Comparison of ENCODE assay signal across 22 mouse cellular contexts in the genomic region with DNA sequence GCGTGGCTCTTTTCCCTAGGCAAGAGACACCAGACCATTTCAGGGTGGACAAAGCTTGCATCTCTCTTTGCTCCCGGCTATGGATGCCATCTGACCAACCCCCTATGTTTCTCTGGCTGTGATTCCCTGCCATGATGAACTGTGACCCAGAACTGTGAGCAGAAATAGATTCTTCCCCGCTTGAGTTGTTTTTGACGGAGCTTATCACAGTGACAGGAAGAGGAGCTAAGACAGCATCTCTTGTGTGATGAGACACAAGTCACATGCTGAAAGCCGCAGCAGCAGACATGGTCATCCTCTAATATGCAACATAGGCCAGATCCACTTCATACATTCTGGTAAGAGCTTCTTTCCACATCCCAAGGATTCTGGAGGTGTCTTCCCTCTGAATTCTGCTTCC.
A peak's percentile ranks its signal among the peaks of the same experiment; 100 is the strongest.
DNase-seq lines count a peak whose midpoint lies in the region; ATAC-seq and TF ChIP-seq lines count a peak whose summit lies in the region.
"Had no signal": no experiment of that assay in that cellular context is flagged by ENCODE, and none has a peak within 500 bp of the region (broad histone marks: within the 10 kb centered on the region; RNA-seq: fewer than 3 reads in every experiment).

No protein-coding gene starts in this region.

- no peak overlapping the region for H3K4me2 ChIP-seq in heart, embryonic 12.5 days
- H3K4me2 ChIP-seq in lung, embryonic 15.5 days, result no peak overlapping the region
- no peak overlapping the region for H3K4me2 ChIP-seq in lung, postnatal 0 days (replicated peaks; ENCODE audit: low read depth, low read length)
- H3K4me2 ChIP-seq: embryonic facial prominence, embryonic 13.5 days; embryonic facial prominence, embryonic 15.5 days; forebrain, embryonic 12.5 days had no signal

- H3K27me3 ChIP-seq in heart, embryonic 10.5 days (ENCODE audit: insufficient read depth, poor library complexity, severe bottlenecking), result no peaks in the 10 kb centered on the region
- no peaks in the 10 kb centered on the region for H3K27me3 ChIP-seq in heart, embryonic 12.5 days (replicated peaks)
- H3K27me3 ChIP-seq in lung, embryonic 15.5 days, result no peaks in the 10 kb centered on the region
- H3K27me3 ChIP-seq in lung, postnatal 0 days (replicated peaks; ENCODE audit: insufficient read depth, low read length), result no peaks in the 10 kb centered on the region
- H3K27me3 ChIP-seq: embryonic facial prominence, embryonic 13.5 days; embryonic facial prominence, embryonic 15.5 days had no signal

- H3K9me3 ChIP-seq in heart, embryonic 10.5 days, result no peaks in the 10 kb centered on the region
- no peaks in the 10 kb centered on the region for H3K9me3 ChIP-seq in heart, embryonic 12.5 days (replicated peaks)
- H3K9me3 ChIP-seq in lung, embryonic 15.5 days, result no peaks in the 10 kb centered on the region
- no peaks in the 10 kb centered on the region for H3K9me3 ChIP-seq in lung, postnatal 0 days (ENCODE audit: low read length)
- H3K9me3 ChIP-seq: embryonic facial prominence, embryonic 13.5 days; embryonic facial prominence, embryonic 15.5 days; forebrain, embryonic 10.5 days; forebrain, embryonic 12.5 days had no signal

- ATAC-seq in heart, embryonic 12.5 days (ENCODE audit: insufficient number of reproducible peaks, low FRiP score), result no peak
- ATAC-seq in lung, embryonic 15.5 days (ENCODE audit: borderline replicate concordance, extremely low read depth, low FRiP score, low TSS enrichment), result peak; percentile 87
- ATAC-seq in lung, postnatal 0 days, result peak; percentile 48
- ATAC-seq: forebrain, embryonic 14.5 days had no signal

- no peaks in the 10 kb centered on the region for H3K36me3 ChIP-seq in heart, embryonic 10.5 days
- H3K36me3 ChIP-seq in heart, embryonic 12.5 days, result no peaks in the 10 kb centered on the region
- H3K36me3 ChIP-seq in lung, embryonic 15.5 days, result no peaks in the 10 kb centered on the region
- H3K36me3 ChIP-seq in lung, postnatal 0 days (ENCODE audit: insufficient read depth, low read length), result no peaks in the 10 kb centered on the region
- H3K36me3 ChIP-seq: embryonic facial prominence, embryonic 13.5 days; embryonic facial prominence, embryonic 15.5 days; forebrain, embryonic 10.5 days; forebrain, embryonic 12.5 days had no signal

- WGBS in heart, embryonic 10.5 days, result 64% methylated on average over 5 of the region's 5 CpGs
- WGBS in heart, embryonic 12.5 days, result 69% methylated on average over 5 of the region's 5 CpGs
- 49% methylated on average over 5 of the region's 5 CpGs for WGBS in lung, embryonic 15.5 days
- WGBS in lung, postnatal 0 days, result 54% methylated on average over 5 of the region's 5 CpGs

- no peak overlapping the region for H3K9ac ChIP-seq in heart, embryonic 12.5 days
- H3K9ac ChIP-seq in lung, embryonic 15.5 days, result no peak overlapping the region
- no peak overlapping the region for H3K9ac ChIP-seq in lung, postnatal 0 days (replicated peaks; ENCODE audit: low read depth)
- H3K9ac ChIP-seq: embryonic facial prominence, embryonic 13.5 days; embryonic facial prominence, embryonic 15.5 days; forebrain, embryonic 12.5 days had no signal

- no peak overlapping the region for H3K27ac ChIP-seq in heart, embryonic 10.5 days
- H3K27ac ChIP-seq in heart, embryonic 12.5 days (ENCODE audit: poor library complexity, severe bottlenecking), result no peak overlapping the region
- peak overlapping the region; percentile 69 for H3K27ac ChIP-seq in lung, embryonic 15.5 days
- no peak overlapping the region for H3K27ac ChIP-seq in lung, postnatal 0 days (ENCODE audit: low read length)
- H3K27ac ChIP-seq: embryonic facial prominence, embryonic 13.5 days; embryonic facial prominence, embryonic 15.5 days; forebrain, embryonic 10.5 days; forebrain, embryonic 12.5 days had no signal

- H3K4me1 ChIP-seq in heart, embryonic 10.5 days, result no peaks in the 10 kb centered on the region
- no peaks in the 10 kb centered on the region for H3K4me1 ChIP-seq in heart, embryonic 12.5 days (replicated peaks)
- peaks cover 6% of the 10 kb centered on the region for H3K4me1 ChIP-seq in lung, embryonic 15.5 days
- H3K4me1 ChIP-seq in lung, postnatal 0 days (ENCODE audit: insufficient read depth, low read depth, low read length), result no peaks in the 10 kb centered on the region
- H3K4me1 ChIP-seq: embryonic facial prominence, embryonic 13.5 days; embryonic facial prominence, embryonic 15.5 days; forebrain, embryonic 10.5 days; forebrain, embryonic 12.5 days had no signal

- peak; percentile 71 for DNase-seq in heart, embryonic 10.5 days (ENCODE audit: low spot score)
- DNase-seq in lung, postnatal 4 days, result no peak
- peak; percentile 20 for DNase-seq in lung, postnatal 0 days (ENCODE audit: low spot score)
- no peak for DNase-seq in lung, postnatal 36 days
- DNase-seq: adrenal gland, adult 2 months; adrenal gland, postnatal 10 days; adrenal gland, postnatal 25 days; cerebellum, adult 11 months; cerebellum, adult 18-20 months; cerebellum, adult 8-10 months; cerebellum, adult 9-11 months; cerebellum, postnatal 14 days; cerebellum, postnatal 36 days; embryo, embryonic 11 days had no signal

- TF ChIP-seq CTCF in lung, postnatal 0 days (IDR thresholded peaks at IDR 0.05), result no peak

- TF ChIP-seq EP300 in lung, postnatal 0 days (IDR thresholded peaks at IDR 0.05), result no peak

- no peak overlapping the region for H3K4me3 ChIP-seq in heart, embryonic 10.5 days
- no peak overlapping the region for H3K4me3 ChIP-seq in heart, embryonic 12.5 days
- no peak overlapping the region for H3K4me3 ChIP-seq in lung, embryonic 15.5 days
- no peak overlapping the region for H3K4me3 ChIP-seq in lung, postnatal 0 days (ENCODE audit: low read depth, low read length)
- H3K4me3 ChIP-seq: embryonic facial prominence, embryonic 13.5 days; embryonic facial prominence, embryonic 15.5 days; erythroblast, embryonic 14.5 days; forebrain, embryonic 10.5 days; forebrain, embryonic 12.5 days had no signal

Comparison
In these comparisons a context has a peak if more than half of its experiments do, and no peak if none do; other contexts are left out.
1. DNase-seq: peak in heart, embryonic 10.5 days (single experiment) and lung, postnatal 0 days (single experiment); none in lung, postnatal 4 days (0 of 2) and lung, postnatal 36 days (single experiment).